20 mouse cellular contexts compared by ENCODE assay signal in genomic region chr11:100546955-100547354, GRCm38 (mm10). TPM values are rescaled to one million over a fixed set of nuclear protein-coding genes. Genes with fewer than 3 reads are reported as not detected.
A peak's percentile ranks its signal among the peaks of the same experiment; 100 is the strongest.
DNase-seq lines count a peak whose midpoint lies in the region; ATAC-seq lines count a peak whose summit lies in the region.
"Had no signal": no experiment of that assay in that cellular context is flagged by ENCODE, and none has a peak within 500 bp of the region (broad histone marks: within the 10 kb centered on the region; RNA-seq: fewer than 3 reads in every experiment).

No protein-coding gene starts in this region.

- H3K4me1 ChIP-seq in lung, embryonic 16.5 days (replicated peaks; ENCODE audit: control insufficient read depth, insufficient read depth, low read length): peaks cover 14% of the 10 kb centered on the region

- H3K9me3 ChIP-seq in lung, embryonic 16.5 days (ENCODE audit: control insufficient read depth, low read length): no peaks in the 10 kb centered on the region
- H3K9me3 ChIP-seq: embryonic facial prominence, embryonic 13.5 days; forebrain, embryonic 13.5 days; heart, embryonic 12.5 days; hindbrain, embryonic 10.5 days had no signal

- DNase-seq in lung, adult 18-20 months: no peak
- peak; percentile 43 for DNase-seq in 416B (ENCODE audit: low read depth)
- DNase-seq in kidney, postnatal 36 days: no peak
- DNase-seq in kidney, adult 11 months: no peak
- DNase-seq: adrenal gland, postnatal 25 days; cerebellum, adult 11 months; cerebellum, adult 8-10 months; cerebellum, postnatal 14 days; forebrain, postnatal 0 days; gastrocnemius, postnatal 14 days had no signal

- WGBS in lung, embryonic 16.5 days: 69% methylated on average over 6 of the region's 6 CpGs

- peak overlapping the region; percentile 38 for H3K27ac ChIP-seq in lung, embryonic 16.5 days (ENCODE audit: low read length)
- H3K27ac ChIP-seq: embryonic facial prominence, embryonic 13.5 days; forebrain, embryonic 13.5 days; hindbrain, embryonic 10.5 days; hindbrain, embryonic 14.5 days had no signal

- no peaks in the 10 kb centered on the region for H3K36me3 ChIP-seq in lung, embryonic 16.5 days (ENCODE audit: control insufficient read depth, insufficient read depth, low read length)
- H3K36me3 ChIP-seq: embryonic facial prominence, embryonic 13.5 days; heart, embryonic 12.5 days; hindbrain, embryonic 10.5 days had no signal

- no peak for ATAC-seq in lung, embryonic 16.5 days (ENCODE audit: low read depth)
- peak; percentile 19; the same call in 1 of the 2 replicates for ATAC-seq in common myeloid progenitor, adult 5-6 weeks (replicated peaks; ENCODE audit: low read depth, poor library complexity, severe bottlenecking)
- ATAC-seq in megakaryocyte progenitor cell, adult 5-6 weeks (replicated peaks; ENCODE audit: poor library complexity): peak; percentile 40
- ATAC-seq: activated CD4-positive, CD25-positive, alpha-beta regulatory T cell, adult 4 months; forebrain, embryonic 13.5 days; forebrain, postnatal 0 days; Patski had no signal

- no peak overlapping the region for H3K9ac ChIP-seq in lung, embryonic 16.5 days (ENCODE audit: low read length)
- H3K9ac ChIP-seq: embryonic facial prominence, embryonic 13.5 days; forebrain, embryonic 13.5 days; forebrain, postnatal 0 days; heart, embryonic 12.5 days; hindbrain, embryonic 14.5 days had no signal

- H3K4me2 ChIP-seq in lung, embryonic 16.5 days (ENCODE audit: low read depth, low read length): no peak overlapping the region
- H3K4me2 ChIP-seq: heart, embryonic 12.5 days had no signal

- H3K4me3 ChIP-seq in lung, embryonic 16.5 days (ENCODE audit: low read length): no peak overlapping the region
- H3K4me3 ChIP-seq: embryonic facial prominence, embryonic 13.5 days; heart, embryonic 12.5 days had no signal

- no peaks in the 10 kb centered on the region for H3K27me3 ChIP-seq in lung, embryonic 16.5 days (ENCODE audit: control insufficient read depth, insufficient read depth, low read depth, low read length)
- H3K27me3 ChIP-seq: embryonic facial prominence, embryonic 13.5 days; heart, embryonic 12.5 days; Patski had no signal

RNA-seq across cellular contexts. Expression of gene Ttc25, which starts 1.5 kb away (rescaled TPM):
- polyA plus RNA-seq in lung, embryonic 16.5 days (2015; fragmentation: Nextera tagmentation; extraction: Ambion mirVana): 4.0 and 4.5 TPM in 2 replicates
- 0.05 TPM in 1 of 2 replicates, not detected in the other for total RNA-seq in common myeloid progenitor, adult 5-6 weeks (2017)
- 0.05 TPM in 1 of 2 replicates, not detected in the other for total RNA-seq in megakaryocyte progenitor cell, adult 5-6 weeks (2015)
- 0.04 and 0.30 TPM in 2 replicates for total RNA-seq in megakaryocyte progenitor cell, adult 5-6 weeks (2017)

RNA-seq across cellular contexts. Expression of gene Acly, which starts 19.2 kb away (rescaled TPM):
- polyA plus RNA-seq in lung, embryonic 16.5 days (2015; fragmentation: Nextera tagmentation; extraction: Ambion mirVana): 150 and 155 TPM in 2 replicates
- 85.6 and 95.4 TPM in 2 replicates for total RNA-seq in common myeloid progenitor, adult 5-6 weeks (2017)
- 80.4 and 81.7 TPM in 2 replicates for total RNA-seq in megakaryocyte progenitor cell, adult 5-6 weeks (2015)
- total RNA-seq in megakaryocyte progenitor cell, adult 5-6 weeks (2017): 89.1 and 101 TPM in 2 replicates

RNA-seq across cellular contexts. Expression of gene Cnp, which starts 27.7 kb away (rescaled TPM):
- polyA plus RNA-seq in lung, embryonic 16.5 days (2015; fragmentation: Nextera tagmentation; extraction: Ambion mirVana): 35.2 and 35.5 TPM in 2 replicates
- 34.8 and 36.4 TPM in 2 replicates for total RNA-seq in common myeloid progenitor, adult 5-6 weeks (2017)
- 6.9 and 8.2 TPM in 2 replicates for total RNA-seq in megakaryocyte progenitor cell, adult 5-6 weeks (2015)
- 16.2 and 21.7 TPM in 2 replicates for total RNA-seq in megakaryocyte progenitor cell, adult 5-6 weeks (2017)
